Mouse (Mus musculus): ENCODE results near the gene Zfp827. TPM values are rescaled to one million over a fixed set of nuclear protein-coding genes. Genes with fewer than 3 reads are reported as not detected.

Zfp827 gene
- polyA plus RNA-seq, 1 experiment from 2014 or later = 10.2 TPM

Other genes with a start within 250 kb of the Zfp827 start
- 167 and 199 TPM in 2 replicates for gene Lsm6, start 207.3 kb upstream of the Zfp827 start, polyA plus RNA-seq (2014; fragmentation: Nextera tagmentation; extraction: Ambion mirVana)
- gene 1700011L22Rik, start 220.1 kb downstream of the Zfp827 start, polyA plus RNA-seq (2014; fragmentation: Nextera tagmentation; extraction: Ambion mirVana) = not detected in 2 replicates

Data from forebrain, embryonic 14.5 days (tissue).